Mouse (Mus musculus) liver, embryonic 16.5 days (tissue): ENCODE results near the gene Ankar. TPM values are rescaled to one million over a fixed set of nuclear protein-coding genes. Genes with fewer than 3 reads are reported as not detected.

Experiments
- ATAC-seq: fragments of 200-750 bp; cut with Nextera tagmentation; 2 replicates; pipeline ENCODE4 v1.8.0; 2017; ENCODE audit warnings: low read depth, mild to moderate bottlenecking, moderate number of reproducible peaks, moderate library complexity
- H3K27ac ChIP-seq: fragments of 300-500 bp; sonication (generic); 2 replicates; pipeline ENCODE4 v1.5.1; 2014; ENCODE audit warnings: mild to moderate bottlenecking, low read length
- H3K27me3 ChIP-seq: fragments of 300-500 bp; sonication (generic); 2 replicates; pipeline ENCODE4 v1.6.1; 2014; ENCODE audit warnings: low read depth, low read length, mixed read lengths; ENCODE audit not compliant: control insufficient read depth, insufficient read depth
- H3K36me3 ChIP-seq: fragments of 300-500 bp; sonication (generic); 2 replicates; pipeline ENCODE4 v1.6.1; 2014; ENCODE audit warnings: mild to moderate bottlenecking; ENCODE audit not compliant: control insufficient read depth, insufficient read depth
- H3K4me1 ChIP-seq: fragments of 300-500 bp; sonication (generic); 2 replicates; pipeline ENCODE4 v1.6.1; 2014; ENCODE audit warnings: low read depth, low read length, mixed read lengths; ENCODE audit not compliant: control insufficient read depth
- H3K4me2 ChIP-seq: fragments of 300-500 bp; sonication (generic); 2 replicates; pipeline ENCODE4 v1.6.1; 2014; ENCODE audit warnings: low read depth, low read length, mixed read lengths
- H3K4me3 ChIP-seq: fragments of 300-500 bp; sonication (generic); 2 replicates; pipeline ENCODE4 v1.5.1; 2014; ENCODE audit warnings: low read depth, mild to moderate bottlenecking, low read length
- H3K9ac ChIP-seq: fragments of 300-500 bp; sonication (generic); 2 replicates; pipeline ENCODE4 v1.6.1; 2014; ENCODE audit warnings: low read depth, low read length
- H3K9me3 ChIP-seq: fragments of 300-500 bp; sonication (generic); replicated peaks from 2 replicates; pipeline ENCODE4 v1.6.1; 2016; ENCODE audit warnings: low read length; ENCODE audit not compliant: control insufficient read depth
- WGBS: fragments of 180-500 bp; shearing (Covaris S2); extraction: QIAGEN DNeasy Blood & Tissue Kit; methylation state at CpG from one replicate; pipeline ENCODE4 v1.1.7; 2014; ENCODE audit not compliant: insufficient replicate concordance; 5-methylcytosine and 5-hydroxymethylcytosine counted together
- polyA plus RNA-seq: library from polyadenylated mRNA; unstranded; fragments of >200 nt; fragmentation: Nextera tagmentation; extraction: Ambion mirVana; gene quantifications from 2 replicates; pipeline ENCODE4 v1.2.1, GENCODE M21; 2015

The Ankar gene
- polyA plus RNA-seq, 1 experiment from 2014 or later = not detected

DNA sequence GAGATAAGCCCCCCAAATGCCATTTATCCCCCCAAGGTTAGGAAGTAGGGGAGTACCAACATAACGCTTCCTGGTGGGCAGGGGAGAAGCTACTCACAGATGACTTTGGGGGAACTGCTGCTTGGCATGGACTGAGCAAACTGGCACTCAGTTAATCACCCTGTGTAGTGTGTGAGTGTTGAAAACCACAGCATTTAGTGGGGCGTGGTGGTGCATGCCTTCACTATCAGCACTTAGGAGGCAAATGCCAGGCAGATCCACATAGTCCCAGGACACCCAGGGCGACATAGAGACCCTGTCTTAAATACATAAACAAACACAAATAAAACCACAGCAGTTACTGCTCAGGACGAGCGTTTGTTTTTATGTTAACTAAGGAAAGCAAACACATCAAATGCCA is 98.2 kb downstream of the Ankar start:
- Histone ChIP-seq H3K27me3 (no peaks in the 10 kb centered on the region), H3K9ac (no peak overlapping the region), H3K4me3 (no peak overlapping the region), H3K4me2 (no peak overlapping the region), H3K9me3 (no peaks in the 10 kb centered on the region), H3K36me3 (peaks cover 2% of the 10 kb centered on the region; the same call in 1 of the 2 replicates), H3K27ac (no peak overlapping the region), H3K4me1 (no peaks in the 10 kb centered on the region; the same call in 1 of the 2 replicates)
- 69% methylated on average over 5 of the region's 5 CpGs for WGBS
- no peak for ATAC-seq

DNA sequence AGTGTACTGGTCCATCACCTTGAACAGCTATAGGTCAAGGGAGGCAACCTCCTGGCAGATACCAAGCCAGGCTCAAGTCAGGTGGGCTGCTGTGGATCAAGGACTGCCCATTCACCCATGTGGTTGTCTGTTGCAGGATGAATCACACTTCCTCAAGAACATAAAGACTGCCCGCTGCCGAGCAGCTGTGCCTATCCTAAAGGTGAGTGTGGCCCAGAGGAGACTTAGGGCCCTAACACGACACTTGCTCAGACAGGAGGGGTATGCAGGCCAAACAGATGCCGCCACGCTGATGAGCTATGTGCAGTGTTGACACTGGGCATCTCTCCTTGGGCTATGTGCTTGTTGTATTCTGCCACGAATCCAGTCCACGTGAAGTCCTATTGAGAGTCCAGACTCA is 99.1 kb downstream of the Ankar start:
- WGBS = 85% methylated on average over 7 of the region's 7 CpGs
- H3K9me3 ChIP-seq = no peaks in the 10 kb centered on the region
- H3K27me3 ChIP-seq = no peaks in the 10 kb centered on the region
- no peak for ATAC-seq
- H3K4me1 ChIP-seq = no peaks in the 10 kb centered on the region; the same call in 1 of the 2 replicates
- H3K36me3 ChIP-seq = peaks cover 4% of the 10 kb centered on the region
- H3K4me3 ChIP-seq = no peak overlapping the region
- H3K9ac ChIP-seq = no peak overlapping the region
- no peak overlapping the region for H3K4me2 ChIP-seq
- H3K27ac ChIP-seq = no peak overlapping the region

- no peak for ATAC-seq
- H3K36me3 ChIP-seq = peaks cover 6% of the 10 kb centered on the region
- H3K4me2 ChIP-seq = no peak overlapping the region
- no peaks in the 10 kb centered on the region; the same call in 1 of the 2 replicates for H3K4me1 ChIP-seq
- no peak overlapping the region for H3K27ac ChIP-seq
- WGBS = 80% methylated on average over 5 of the region's 5 CpGs
- H3K4me3 ChIP-seq = no peak overlapping the region
- H3K9ac ChIP-seq = no peak overlapping the region
- H3K27me3 ChIP-seq = no peaks in the 10 kb centered on the region
- H3K9me3 ChIP-seq = no peaks in the 10 kb centered on the region
These were observed 99.6 kb downstream of the Ankar start for GRCm38 (mm10) chr1:72600778-72601177.

GRCm38 (mm10) chr1:72599146-72600101 is 101.0 kb downstream of the Ankar start:
- H3K9ac ChIP-seq = no peak overlapping the region
- WGBS = 66% methylated on average over 21 of the region's 21 CpGs
- H3K9me3 ChIP-seq = no peaks in the 10 kb centered on the region
- H3K36me3 ChIP-seq = peaks cover 6% of the 10 kb centered on the region
- ATAC-seq = peak; percentile 70
- H3K27me3 ChIP-seq = no peaks in the 10 kb centered on the region
- no peaks in the 10 kb centered on the region; the same call in 1 of the 2 replicates for H3K4me1 ChIP-seq
- H3K4me2 ChIP-seq = no peak overlapping the region; the same call in 1 of the 2 replicates
- H3K4me3 ChIP-seq = no peak overlapping the region
- H3K27ac ChIP-seq = no peak overlapping the region

DNA sequence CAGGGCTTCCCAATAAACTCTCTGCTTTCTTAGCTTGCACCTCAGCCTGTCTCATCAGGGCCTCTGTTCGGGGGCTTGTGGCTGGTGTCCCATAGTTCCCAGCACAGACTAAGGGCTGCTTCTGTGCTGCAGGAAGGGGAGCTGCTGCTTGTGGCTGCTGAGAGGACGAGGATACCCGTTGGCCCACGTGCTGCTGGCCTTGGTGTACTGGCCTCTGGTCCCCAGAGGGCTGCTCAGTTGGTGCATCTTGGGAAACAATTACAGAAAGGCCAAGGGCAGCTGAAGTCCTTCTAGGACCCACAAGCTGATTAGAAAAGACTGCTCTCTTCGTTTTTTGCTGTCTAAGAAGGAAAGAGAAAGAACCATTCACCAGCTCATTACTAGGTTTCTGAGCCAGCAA is 104.1 kb downstream of the Ankar start:
- H3K36me3 ChIP-seq = peaks cover 10% of the 10 kb centered on the region
- no peak overlapping the region for H3K27ac ChIP-seq
- no peaks in the 10 kb centered on the region for H3K9me3 ChIP-seq
- no peaks in the 10 kb centered on the region; the same call in 1 of the 2 replicates for H3K4me1 ChIP-seq
- no peak overlapping the region for H3K4me2 ChIP-seq
- H3K4me3 ChIP-seq = no peak overlapping the region
- no peak for ATAC-seq
- no peaks in the 10 kb centered on the region for H3K27me3 ChIP-seq
- 73% methylated on average over 5 of the region's 5 CpGs for whole genome bisulfite sequencing
- no peak overlapping the region for H3K9ac ChIP-seq

- WGBS = 80% methylated on average over 12 of the region's 12 CpGs
- Histone ChIP-seq H3K36me3 (peaks cover 10% of the 10 kb centered on the region), H3K9ac (no peak overlapping the region), H3K4me2 (no peak overlapping the region), H3K27ac (no peak overlapping the region), H3K4me1 (no peaks in the 10 kb centered on the region; the same call in 1 of the 2 replicates), H3K4me3 (no peak overlapping the region), H3K27me3 (no peaks in the 10 kb centered on the region), H3K9me3 (no peaks in the 10 kb centered on the region)
- ATAC-seq = no peak
These were observed 104.7 kb downstream of the Ankar start for GRCm38 (mm10) chr1:72595686-72596085.

DNA sequence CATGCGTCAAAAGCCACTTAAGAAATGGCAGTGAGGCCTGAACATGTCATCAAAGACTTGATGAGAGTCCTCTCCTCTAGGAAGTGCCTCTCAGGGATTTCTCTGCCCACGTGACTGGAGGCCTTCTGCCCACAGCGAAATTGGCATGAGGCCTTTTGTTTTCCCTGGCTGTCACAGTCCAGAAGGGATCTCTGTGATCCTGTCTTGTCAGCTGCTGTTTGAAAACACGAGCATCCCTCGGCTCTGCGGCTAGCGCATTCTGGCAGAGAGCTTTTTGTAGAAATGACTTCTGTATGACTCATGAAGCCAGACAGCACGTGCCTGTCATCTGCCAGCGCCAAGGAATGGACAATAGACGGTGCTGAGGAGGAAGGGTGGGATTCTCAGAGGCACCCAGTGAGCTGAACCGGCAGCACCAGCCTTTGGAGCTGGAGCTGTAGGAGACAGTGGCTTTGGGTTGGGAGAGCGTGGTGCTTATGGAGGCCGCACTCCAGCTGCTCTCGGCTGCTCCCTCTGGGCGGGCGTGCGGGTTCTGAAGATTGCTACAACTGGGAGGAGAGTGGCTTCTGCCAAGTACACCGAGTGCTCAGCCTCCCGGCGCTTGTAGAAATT is 106.9 kb downstream of the Ankar start:
- no peak for ATAC-seq

More for the DNA sequence above, 106.9 kb downstream of the Ankar start:
- Histone ChIP-seq H3K9me3 (no peaks in the 10 kb centered on the region), H3K27me3 (no peaks in the 10 kb centered on the region), H3K27ac (no peak overlapping the region), H3K4me2 (no peak overlapping the region), H3K4me1 (no peaks in the 10 kb centered on the region), H3K36me3 (peaks cover 10% of the 10 kb centered on the region; the same call in 1 of the 2 replicates), H3K4me3 (no peak overlapping the region), H3K9ac (no peak overlapping the region)
- WGBS = 82% methylated on average over 20 of the region's 20 CpGs
